Mouse (Mus musculus): ENCODE results near the gene Ikzf5.
"Not testable (repeated sequence)": the region's sequence is repeated elsewhere in the genome, so short reads cannot be mapped to it uniquely, and the experiment has no call there.

The Ikzf5 gene

DNA sequence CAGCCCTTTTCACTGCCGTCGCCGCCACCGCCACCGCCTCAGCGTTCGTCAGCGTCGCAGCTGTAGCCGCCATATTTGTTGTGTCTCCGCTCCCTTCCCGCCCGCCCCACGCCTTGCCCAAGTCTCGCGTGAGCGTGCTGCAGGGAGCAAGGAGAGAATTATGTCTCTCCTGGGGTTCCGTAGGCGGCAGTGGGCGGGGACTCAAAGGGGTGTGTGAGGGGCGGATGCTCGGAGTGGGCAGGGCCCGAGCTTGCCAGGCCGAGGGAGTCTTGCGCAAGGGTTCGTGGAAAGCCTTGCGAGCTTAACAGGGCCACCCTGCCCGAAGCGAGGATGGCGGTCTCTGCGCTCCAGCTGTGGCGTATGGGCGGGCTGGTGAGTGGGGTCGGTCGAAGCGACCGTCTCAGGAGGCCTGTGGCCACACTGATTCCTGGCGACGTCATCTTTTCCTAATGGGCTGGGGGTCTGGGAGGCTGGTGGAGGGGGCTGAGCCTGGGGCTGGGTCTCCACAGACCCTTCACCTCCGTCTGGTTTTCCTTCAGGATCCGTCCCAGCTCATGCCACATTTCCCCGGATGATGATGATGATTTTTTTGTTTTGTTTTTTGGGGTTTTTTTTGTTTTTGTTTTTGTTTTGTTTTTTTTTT, at the start of gene Ikzf5, which contains the start of gene Acadsb:
Ikzf5 (minus strand) TSS at position 106 of the 643 bp plus-strand sequence.
Acadsb (plus strand) TSS at position 186 of the 643 bp plus-strand sequence.
- DNase-seq, result peak; percentile 99 to 100

DNA sequence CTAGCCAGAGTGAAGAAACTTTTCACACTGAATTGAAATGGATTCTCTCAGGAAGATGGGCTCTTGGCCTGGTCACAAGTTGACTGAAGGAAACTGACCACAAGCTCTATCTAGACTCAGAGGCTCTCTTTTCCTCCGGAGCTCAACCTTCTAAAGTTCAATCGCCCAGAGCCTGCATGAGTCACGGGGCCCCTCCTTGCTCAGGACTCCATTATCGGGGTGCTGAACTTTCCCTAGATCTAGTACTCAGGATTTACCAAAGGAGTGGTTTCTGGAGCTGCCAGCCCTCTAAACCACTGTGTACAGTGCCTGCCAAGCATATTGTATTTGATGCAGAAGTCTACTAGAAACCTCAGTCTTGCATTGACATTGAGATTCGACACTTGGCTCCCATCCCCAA, 46.4 kb upstream of the Ikzf5 start:
- DNase-seq, result no peak

DNA sequence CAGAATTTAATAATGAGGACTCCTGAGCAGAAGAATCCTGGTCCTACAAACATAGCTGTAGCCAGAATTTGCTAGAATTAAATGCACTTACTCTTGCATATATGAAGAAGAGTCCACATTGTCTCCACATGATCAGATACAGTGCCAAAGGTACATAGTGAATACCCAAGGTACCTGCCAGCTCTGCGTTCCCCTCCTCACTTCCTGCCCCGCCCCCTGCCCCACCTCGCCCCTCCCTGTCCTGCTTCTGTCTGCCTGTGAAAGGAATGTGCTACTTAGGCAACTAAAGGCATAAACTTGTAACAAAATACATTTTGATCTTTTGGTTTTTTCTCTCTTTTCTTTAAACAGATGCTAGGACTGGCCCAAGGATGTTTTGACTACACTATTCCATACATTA, 26.7 kb upstream of the Ikzf5 start:
- no peak for DNase-seq

DNA sequence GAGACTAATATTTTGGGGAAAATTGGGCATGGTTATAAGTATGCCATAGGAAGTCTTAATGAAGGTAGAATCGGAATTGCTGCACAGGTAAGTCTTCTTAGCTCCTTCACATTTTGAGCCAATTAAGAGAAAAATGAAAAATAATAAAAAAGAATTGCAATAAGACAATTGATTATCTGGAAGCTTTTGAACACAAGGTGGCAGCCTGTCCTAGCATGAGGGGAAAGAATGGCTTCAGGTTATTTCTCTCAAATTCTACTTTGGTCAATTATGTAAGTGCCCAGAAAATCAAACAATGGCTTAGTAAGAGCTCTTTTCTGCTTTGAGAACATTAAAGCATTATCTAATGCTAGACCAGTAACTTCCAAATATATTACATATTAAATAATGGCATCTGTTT, 24.0 kb upstream of the Ikzf5 start:
- no peak for DNase-seq

DNA sequence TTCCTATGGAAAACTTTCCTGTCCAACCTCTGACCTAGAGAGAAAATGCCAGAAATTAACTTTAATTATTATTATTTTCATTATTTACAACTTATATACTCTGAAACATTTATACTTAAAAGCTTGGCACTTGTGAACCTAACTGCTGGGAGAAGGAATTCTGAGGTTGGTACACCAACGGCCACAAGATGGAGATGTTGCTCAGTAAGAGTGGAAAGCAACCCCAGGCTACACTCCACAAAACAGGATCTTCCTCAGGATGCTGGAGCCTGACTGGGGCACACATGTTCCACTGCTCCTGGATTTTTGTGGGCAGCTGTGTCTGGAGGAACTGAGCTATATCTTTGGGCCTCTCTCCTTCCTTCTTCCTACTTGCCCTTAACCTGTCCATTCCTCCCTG, 21.9 kb upstream of the Ikzf5 start:
- peak in 1 of 2 experiments; percentile 18 for DNase-seq

DNA sequence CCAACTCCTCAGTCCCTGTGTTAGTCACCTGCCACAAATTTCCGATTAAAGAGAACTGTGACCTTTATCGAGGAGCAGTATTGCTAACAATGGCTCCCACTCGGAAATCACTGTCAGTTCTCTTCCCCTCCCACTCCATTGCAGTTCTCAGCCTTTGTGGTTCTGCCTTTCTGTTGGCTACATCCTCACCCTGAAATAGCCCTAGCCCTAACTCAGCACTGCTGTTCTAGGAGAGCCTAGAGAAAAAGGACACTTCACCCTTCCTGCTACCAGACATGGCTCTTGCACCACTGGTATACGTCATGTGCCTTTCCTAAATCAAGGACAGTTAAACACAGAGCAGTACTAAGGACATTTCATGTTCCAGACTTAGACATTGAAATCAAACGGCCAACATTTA, 17.0 kb upstream of the Ikzf5 start:
- no peak for DNase-seq

DNA sequence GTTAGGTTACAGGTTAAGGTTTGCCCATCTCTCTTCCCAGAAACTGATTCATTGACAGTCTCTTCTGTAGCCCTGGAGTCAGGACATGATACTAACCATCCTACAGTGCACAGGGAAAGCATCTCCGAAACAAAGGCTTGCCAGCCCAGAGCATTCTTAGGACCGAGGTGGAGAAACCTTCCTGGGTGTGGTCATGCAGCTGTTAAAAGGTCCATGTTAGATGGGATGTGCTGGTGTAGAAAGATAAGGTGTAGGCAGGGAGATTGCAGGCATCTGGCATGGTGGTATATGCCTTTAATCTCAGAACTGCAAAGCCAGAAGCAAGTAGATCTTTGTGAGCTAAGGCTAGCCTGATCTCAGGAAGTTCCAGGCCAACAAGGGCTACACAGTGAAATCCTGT, 14.6 kb upstream of the Ikzf5 start:
- no peak for DNase-seq

DNA sequence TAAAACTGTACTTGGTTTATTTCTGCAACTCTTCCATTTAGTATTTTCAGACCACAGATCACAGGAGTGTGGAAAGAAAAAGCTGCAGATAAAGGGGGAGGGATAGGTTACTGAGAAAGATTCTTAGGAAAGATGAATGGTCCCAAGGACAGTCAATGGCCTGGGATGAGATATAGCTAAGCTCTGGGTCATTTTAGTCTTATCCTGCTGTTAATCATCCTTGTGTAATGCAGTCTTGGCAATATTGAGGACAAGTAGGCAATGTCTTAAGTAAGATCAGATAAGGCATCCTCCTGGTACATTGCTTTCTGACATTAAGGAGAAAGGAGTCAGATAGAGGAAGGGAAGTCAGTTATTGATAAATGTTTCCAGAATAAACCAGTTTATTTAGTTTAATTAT, 7.3 kb upstream of the Ikzf5 start:
- no peak for DNase-seq

DNA sequence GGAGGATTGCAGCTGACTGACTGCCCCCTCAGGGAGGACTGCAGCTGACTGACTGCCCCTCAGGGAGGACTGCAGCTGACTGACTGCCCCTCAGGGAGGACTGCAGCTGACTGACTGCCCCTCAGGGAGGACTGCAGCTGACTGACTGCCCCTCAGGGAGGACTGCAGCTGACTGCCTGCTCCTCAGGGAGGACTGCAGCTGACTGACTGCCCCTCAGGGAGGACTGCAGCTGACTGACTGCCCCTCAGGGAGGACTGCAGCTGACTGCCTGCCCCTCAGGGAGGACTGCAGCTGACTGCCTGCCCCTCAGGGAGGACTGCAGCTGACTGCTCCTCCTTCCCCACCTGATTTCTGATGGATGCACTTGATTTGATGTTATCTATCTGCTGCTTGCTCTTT, 6.4 kb upstream of the Ikzf5 start:
- not testable (repeated sequence) for DNase-seq

DNA sequence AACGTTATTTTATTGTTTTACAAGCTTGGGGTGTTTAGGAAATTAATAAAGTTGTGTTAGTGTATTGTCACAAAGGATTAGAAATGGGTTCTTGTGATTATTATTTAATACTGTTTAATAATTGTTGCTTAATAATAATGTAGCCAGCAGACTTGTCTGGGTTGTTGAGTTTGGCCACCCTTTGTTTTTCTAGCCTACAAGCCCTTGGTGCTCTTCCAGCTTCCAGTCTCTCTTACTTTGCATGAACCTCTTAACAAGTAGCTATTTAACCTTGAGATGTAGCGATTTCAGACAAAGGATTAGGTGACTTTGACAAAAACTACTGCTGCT, 1.6 kb upstream of the Ikzf5 start:
- no peak for DNase-seq

DNA sequence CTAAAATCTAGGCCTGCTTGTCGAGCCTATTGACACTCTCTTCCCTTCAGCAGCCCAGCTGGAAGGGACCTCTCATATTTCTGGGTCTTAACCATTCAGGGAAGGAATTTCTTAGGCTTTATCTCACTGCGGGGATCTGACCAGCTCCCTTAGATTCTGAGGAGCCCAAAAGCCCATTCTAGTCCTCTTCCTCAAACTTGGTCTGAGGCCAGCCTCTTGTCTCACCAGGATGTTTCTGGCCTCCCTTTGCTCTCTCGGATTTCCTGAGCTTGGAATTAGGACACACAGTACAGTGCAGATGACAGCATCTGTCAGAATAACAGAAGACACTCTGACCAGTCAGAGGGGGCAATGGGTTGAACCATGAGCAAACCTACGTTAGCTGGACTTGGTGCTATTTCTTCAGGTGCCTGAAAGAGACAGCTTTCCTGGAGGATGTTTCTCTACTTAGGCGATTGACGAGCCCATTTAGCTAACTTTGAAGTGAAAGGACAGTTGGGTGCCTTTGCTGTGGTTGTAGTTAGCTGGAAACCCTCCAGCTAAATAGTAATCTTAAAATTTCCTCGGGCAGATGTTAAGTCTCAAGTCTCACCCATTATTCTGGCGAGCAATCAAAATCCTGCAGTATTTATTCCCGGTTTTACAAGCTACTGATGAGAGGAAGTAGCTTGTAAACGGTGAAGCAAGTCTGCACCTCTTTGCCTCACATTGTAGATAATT, 1.1 kb upstream of the Ikzf5 start:
- DNase-seq, result peak; percentile 49 to 52

DNA sequence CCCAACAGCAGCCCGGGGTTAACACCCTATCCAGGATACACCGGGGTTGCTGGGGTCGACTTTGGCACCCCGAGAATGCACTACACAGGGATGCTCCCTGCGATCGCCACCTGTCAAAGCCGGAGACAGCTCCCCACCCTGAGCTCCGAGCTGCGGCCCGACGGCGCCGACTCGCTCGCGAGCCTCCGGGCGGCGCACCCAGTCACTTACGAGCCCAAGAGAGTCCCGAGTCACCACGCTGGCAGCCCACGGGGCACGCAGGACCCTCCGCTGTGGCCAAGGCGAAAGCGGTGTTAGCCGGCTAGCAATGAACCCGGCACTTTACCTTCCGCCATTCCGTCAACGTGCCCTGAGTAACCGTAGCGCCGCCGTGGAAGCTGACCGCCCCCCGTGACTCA, 334 bp downstream of the Ikzf5 start:
- no peak for DNase-seq

DNA sequence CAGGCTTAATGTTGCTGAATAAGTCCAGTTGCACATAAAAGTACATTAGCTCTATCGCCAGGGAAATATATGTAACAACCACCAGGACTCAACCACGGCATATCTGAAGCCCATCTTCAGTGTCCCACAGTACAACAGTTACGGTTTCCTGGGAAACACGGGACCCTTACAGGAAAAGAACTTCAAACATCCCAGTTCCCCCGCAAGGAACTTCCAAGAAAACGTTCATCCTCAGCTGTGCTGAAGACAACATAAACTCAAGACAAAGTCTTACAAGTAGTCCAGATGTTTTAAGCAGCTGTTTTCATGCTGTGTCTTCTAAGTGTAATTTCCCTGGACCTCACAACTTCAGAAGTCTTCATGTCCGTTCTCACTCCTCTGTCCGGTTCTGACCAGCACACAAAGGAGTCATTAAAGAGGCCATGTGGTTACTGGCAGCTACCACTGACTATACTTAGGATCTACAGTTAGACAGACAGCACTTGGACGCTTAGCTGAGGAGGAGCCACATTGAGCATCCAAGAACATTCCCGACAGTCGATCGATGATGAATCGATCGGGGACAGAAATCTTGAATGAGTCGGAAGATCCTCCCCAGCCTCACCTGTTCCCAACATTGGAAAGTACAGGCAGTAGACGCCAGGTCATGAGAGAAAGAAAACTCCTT, 867 bp downstream of the Ikzf5 start:
- no peak for DNase-seq

DNA sequence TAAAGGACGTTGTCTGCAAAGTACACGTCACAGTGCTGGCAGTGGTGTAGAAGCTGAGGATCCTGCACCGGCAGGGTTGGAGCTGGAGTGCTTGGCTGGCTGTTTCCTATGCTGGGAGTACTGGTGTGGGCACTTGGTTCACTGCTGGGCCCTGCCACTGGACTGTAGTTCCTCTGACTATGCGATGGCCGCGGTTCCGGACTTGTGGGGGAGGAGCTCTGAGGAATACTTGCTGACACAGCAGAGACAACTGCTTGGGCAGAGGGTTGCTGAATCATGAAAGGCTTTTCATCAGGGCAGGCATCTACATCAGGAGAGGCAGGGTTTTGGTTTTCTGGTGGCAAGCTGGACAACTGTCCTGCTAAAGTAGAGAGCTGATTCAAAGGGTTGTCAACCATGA, 18.6 kb downstream of the Ikzf5 start:
- DNase-seq, result not testable (repeated sequence)

DNA sequence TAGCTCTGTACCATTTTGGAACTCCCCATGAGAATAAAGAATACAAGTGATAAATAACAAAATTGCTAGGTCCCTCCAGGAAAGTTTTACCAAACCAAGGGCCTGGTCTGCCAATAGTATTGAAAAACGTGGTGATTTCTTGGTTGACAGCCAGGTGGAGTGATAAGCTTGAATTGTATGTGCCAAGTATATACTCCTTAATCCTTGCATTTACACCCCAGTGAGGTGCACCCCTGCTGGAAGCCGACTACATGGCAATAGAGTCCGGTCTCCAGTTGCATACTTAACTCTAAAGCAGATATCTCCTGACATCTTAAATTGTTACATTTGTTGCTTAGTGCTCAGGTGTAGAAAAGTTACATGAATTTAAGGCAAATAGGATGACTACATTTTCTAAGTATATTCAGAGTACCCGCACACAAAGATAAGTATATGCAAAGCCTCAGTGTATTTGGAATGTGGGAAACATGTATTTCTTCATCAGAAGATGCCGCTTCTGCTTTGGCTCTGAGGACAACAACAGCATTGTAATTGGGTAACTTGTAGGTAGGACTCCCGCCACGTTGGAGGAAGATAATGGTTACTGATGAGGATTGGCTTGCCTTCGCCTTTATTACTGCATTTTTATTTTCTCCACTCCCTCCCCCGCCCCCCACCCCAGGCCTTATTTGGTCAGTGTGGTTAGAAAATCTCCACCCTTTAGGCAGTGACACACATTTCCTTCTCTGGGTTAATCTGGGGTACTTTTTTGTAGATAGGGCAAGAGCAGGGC, 38.3 kb downstream of the Ikzf5 start:
- DNase-seq, result no peak

DNA sequence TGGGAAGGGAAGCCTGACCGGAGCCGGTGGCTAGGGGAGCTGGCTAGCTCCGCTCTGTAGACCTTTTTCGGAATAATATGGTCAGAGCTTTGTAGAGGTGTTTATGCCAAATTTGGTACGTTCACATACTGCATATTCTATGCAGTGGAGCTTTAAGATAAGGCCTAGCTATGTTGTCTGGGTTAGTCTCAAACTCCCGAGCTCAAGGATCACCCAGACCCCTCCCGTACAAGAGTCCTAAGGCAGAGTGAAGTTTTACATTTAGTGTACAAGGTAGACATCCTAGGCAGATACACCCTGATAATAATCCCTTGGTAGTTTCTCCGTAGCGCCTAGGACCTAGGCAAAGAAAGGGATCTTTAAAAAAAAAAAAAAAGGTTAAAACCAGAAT, 38.9 kb downstream of the Ikzf5 start:
- no peak for DNase-seq

DNA sequence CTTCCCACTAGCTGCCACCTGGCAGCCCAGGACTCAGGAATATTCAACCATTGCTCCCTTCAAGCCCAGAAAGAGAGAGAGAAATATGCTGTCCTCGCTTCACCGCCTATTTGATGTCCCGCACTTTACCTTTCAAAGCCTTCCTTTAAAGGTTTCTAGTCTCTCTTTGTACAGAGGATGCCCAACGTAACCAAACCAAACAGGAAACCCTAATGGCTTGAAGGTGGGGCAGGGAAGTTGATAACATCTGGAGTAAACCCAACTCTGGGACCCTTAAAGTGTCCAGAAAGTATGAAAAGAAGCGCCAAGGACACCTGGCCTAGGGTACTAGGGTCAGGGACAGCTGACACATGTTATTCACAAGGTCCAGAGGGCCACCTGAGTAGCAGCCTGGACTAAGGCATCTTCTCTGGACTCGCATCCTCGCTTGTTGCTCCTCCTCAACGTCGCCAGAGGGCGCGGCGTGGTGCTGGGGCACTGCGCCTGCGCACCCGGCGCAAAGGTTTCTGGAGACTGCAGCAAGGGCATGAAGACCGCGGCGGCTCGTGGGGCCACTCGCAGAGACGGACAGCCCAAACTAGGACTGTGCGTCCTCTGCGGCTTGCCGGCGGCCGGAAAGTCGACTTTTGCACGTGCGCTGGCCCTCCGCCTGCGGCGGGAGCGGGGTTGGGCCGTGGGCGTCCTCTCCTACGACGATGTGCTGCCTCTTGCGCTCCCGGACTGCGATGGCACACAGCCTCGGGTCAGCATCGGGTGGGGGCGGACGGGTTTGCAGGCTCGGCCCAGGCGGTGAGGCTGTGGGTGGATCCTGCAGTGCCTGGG, 39.5 kb downstream of the Ikzf5 start, which contains the start of gene Pstk:
Pstk (plus strand) TSS at position 494 of the 822 bp plus-strand sequence.
- peak; percentile 92 to 94 for DNase-seq

DNA sequence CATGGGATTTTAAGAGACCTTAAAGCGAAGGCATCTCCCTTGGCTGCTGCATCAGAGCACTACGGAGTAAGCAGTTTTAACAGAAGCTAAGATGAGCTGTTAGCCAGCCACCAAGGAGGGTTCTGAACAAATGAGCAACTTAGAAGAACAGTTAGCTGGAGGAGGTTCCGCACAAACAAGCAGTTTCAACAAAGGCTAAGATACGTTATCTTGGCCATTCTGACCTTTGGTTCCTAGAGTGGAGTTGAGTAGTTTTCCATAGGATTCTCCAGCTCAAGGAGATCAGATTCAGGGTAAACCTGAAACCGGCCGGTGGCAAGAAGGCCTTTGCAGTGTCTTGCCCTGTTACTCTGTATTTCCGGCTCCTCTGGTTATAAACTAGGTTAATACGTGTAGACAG, 46.2 kb downstream of the Ikzf5 start:
- DNase-seq, result no peak

DNA sequence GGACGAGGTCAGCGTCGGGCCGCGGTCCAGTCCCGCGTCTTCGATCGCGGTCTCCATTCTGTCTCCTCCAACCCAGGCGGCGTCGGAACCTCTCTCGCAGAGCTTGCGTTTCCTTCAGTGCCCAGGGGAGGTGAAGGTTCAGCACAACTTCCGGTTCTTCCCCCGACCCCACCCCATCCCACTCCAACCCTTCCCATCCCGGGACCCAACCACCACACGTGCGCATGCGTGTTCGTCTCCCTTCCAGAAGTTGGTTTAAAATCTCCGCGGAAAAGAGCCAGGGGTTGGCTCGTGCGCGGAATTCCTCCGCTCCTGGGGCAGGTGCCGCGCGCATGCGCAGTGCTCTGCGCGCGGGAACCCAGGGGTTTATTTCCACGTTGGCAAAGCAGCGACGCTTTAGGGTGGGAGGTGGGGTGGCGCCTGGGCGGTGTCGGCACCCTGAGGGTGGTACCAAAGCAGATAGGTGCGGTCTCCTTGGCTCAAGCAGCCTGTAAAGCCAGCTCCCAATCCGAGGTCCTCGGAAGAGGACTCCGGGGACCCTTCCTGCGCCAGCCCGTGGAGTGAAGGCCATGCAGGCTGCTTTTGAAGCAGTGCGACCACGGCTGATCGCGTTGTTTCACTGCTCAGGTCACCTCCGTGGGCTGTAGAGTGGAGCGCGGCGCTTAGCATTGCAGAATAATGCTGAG, 47.6 kb downstream of the Ikzf5 start, which contains the start of gene 2310057M21Rik:
2310057M21Rik (minus strand) TSS at position 145 of the 686 bp plus-strand sequence.
- DNase-seq, result peak; percentile 94 to 96

DNA sequence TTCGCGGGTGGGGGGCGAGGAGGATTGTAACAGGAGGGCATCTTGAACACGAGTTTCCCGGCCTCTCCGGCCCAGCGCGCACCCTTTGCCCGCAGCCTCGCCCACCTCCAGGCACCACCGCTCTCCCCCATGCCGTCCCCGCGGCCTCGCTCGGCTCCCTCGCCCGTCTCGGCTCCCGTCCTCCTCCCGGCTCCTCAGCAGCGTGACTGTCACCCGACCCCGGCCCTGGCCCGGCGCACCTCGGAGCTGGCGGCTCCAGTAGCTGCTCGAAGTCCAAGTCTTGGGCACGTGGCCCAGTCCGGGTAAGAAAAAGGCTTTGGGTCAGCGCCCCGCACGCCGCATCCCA, 48.1 kb downstream of the Ikzf5 start:
- DNase-seq, result no peak

DNA sequence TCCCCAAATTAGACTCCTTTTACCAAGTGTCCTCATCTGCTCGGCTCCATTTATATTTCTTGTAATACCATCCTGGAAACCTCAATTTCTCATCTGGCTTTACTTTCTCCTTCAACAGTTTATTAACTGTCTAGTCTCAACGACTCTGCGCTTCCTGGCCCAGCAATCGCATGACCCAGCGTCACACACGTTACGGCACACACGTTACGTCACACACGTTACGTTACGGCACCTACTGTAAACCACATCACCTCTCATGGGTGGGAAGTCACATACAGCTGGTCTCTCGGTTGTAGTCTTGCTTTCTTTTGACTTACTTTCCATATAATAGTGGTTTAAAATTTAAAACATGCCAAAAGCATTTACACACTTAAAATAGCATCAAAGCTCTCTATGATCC, 54.2 kb downstream of the Ikzf5 start:
- no peak for DNase-seq
